Mouse (Mus musculus) liver, postnatal 0 days (tissue): ENCODE measurements around the gene Ppp4c.

Source experiments
- CTCF ChIP-seq: sonication (generic); IDR thresholded peaks from 2 replicates; pipeline ENCODE4 v1.5.1; 2016; ENCODE audit warnings: antibody characterized with exemption, low read depth
- EP300 ChIP-seq: IDR thresholded peaks from 2 replicates; pipeline ENCODE4 v1.6.1; 2016; ENCODE audit warnings: antibody characterized with exemption, low read depth, mild to moderate bottlenecking

- no peak for TF ChIP-seq CTCF
- no peak for TF ChIP-seq EP300
Observed at GRCm38 (mm10) chr7:126797411-126798126, 5.3 kb upstream of the Ppp4c start, which contains the start of gene Fam57b.
